Mouse (Mus musculus) stomach, postnatal 0 days (tissue): ENCODE data around the gene Cnn2. TPM values are rescaled to one million over a fixed set of nuclear protein-coding genes. Genes with fewer than 3 reads are reported as not detected.
A peak's percentile ranks its signal among the peaks of the same experiment; 100 is the strongest.
"Not testable (repeated sequence)": the region's sequence is repeated elsewhere in the genome, so short reads cannot be mapped to it uniquely, and the experiment has no call there.

ENCODE experiments used
- ATAC-seq: fragments of 200-750 bp; cut with Nextera tagmentation; 2 replicates; pipeline ENCODE4 v1.8.0; 2017; ENCODE audit not compliant: low FRiP score, low TSS enrichment
- DNase-seq: peaks from one replicate; pipeline ENCODE4 v3.0.0-alpha.2; 2016; ENCODE audit warnings: low spot score
- H3K27ac ChIP-seq: fragments of 300-500 bp; sonication (generic); replicated peaks from 2 replicates; pipeline ENCODE4 v1.5.1; 2014; ENCODE audit warnings: mild to moderate bottlenecking, control low read depth
- H3K27me3 ChIP-seq: fragments of 300-500 bp; sonication (generic); 2 replicates; pipeline ENCODE4 v1.6.1; 2014; ENCODE audit warnings: low read length; ENCODE audit not compliant: control insufficient read depth, insufficient read depth
- H3K36me3 ChIP-seq: fragments of 300-500 bp; sonication (generic); 2 replicates; pipeline ENCODE4 v1.6.1; 2014; ENCODE audit warnings: low read length, mixed read lengths; ENCODE audit not compliant: control insufficient read depth, insufficient read depth
- H3K4me1 ChIP-seq: fragments of 300-500 bp; sonication (generic); replicated peaks from 2 replicates; pipeline ENCODE4 v1.6.1; 2014; ENCODE audit warnings: antibody characterized with exemption; ENCODE audit not compliant: control insufficient read depth, insufficient read depth
- H3K4me2 ChIP-seq: fragments of 300-500 bp; sonication (generic); replicated peaks from 2 replicates; pipeline ENCODE4 v1.6.1; 2014; ENCODE audit warnings: low read depth, mild to moderate bottlenecking, control low read depth, moderate library complexity
- H3K4me3 ChIP-seq: fragments of 300-500 bp; sonication (generic); 2 replicates; pipeline ENCODE4 v1.5.1; 2014; ENCODE audit warnings: low read depth, low read length, control low read depth
- H3K9ac ChIP-seq: fragments of 300-500 bp; sonication (generic); 2 replicates; pipeline ENCODE4 v1.6.1; 2014; ENCODE audit warnings: mild to moderate bottlenecking, low read length, control low read depth, mixed read lengths
- H3K9me3 ChIP-seq: fragments of 300-500 bp; sonication (generic); 2 replicates; pipeline ENCODE4 v1.6.1; 2016; ENCODE audit warnings: low read length; ENCODE audit not compliant: control insufficient read depth
- CTCF ChIP-seq: IDR thresholded peaks from 2 replicates; pipeline ENCODE4 v1.5.1; 2016; ENCODE audit warnings: antibody characterized with exemption, low read depth, mild to moderate bottlenecking, moderate library complexity
- EP300 ChIP-seq: optimal IDR thresholded peaks from 2 replicates; pipeline ENCODE3; 2016; ENCODE audit warnings: antibody characterized with exemption
- WGBS: fragments of 180-500 bp; shearing (Covaris S2); extraction: QIAGEN DNeasy Blood & Tissue Kit; methylation state at CpG from one replicate; pipeline ENCODE4 v1.1.7; 2014; 5-methylcytosine and 5-hydroxymethylcytosine counted together
- polyA plus RNA-seq: library from polyadenylated mRNA; unstranded; fragments of >200 nt; fragmentation: Nextera tagmentation; extraction: Ambion mirVana; gene quantifications from 2 replicates; pipeline ENCODE4 v1.2.1, GENCODE M21; 2015

The Cnn2 gene
- polyA plus RNA-seq, 1 experiment from 2014 or later, result 245 TPM

- H3K9ac ChIP-seq, result peak overlapping the region; percentile 23; the same call in 1 of the 2 replicates
- TF ChIP-seq EP300 (no peak), CTCF (peak; percentile 79)
- H3K27ac ChIP-seq, result peak overlapping the region; percentile 85
- H3K4me3 ChIP-seq, result no peak overlapping the region
- peak; percentile 56 for DNase-seq
- no peaks in the 10 kb centered on the region for H3K9me3 ChIP-seq
- peak overlapping the region; percentile 3; the same call in 1 of the 2 replicates for H3K4me2 ChIP-seq
- H3K36me3 ChIP-seq, result peaks cover 18% of the 10 kb centered on the region
- 23% methylated on average over 9 of the region's 9 CpGs for WGBS
- H3K27me3 ChIP-seq, result no peaks in the 10 kb centered on the region
- H3K4me1 ChIP-seq, result peaks cover 14% of the 10 kb centered on the region; the same call in 1 of the 2 replicates
- peak; percentile 55 for ATAC-seq
Observed at GRCm38 (mm10) chr10:80033511-80034391, 45.4 kb downstream of the Cnn2 start.

GRCm38 (mm10) chr10:80035148-80035547 lies 46.8 kb downstream of the Cnn2 start:
- H3K36me3 ChIP-seq, result peaks cover 18% of the 10 kb centered on the region
- TF ChIP-seq EP300 (no peak), CTCF (no peak)
- H3K4me2 ChIP-seq, result no peak overlapping the region
- H3K9ac ChIP-seq, result 0 out of 2 replicates have a peak overlapping the region, but pooled peaks have one; percentile 13
- 86% methylated on average over 8 of the region's 8 CpGs for WGBS
- H3K9me3 ChIP-seq, result no peaks in the 10 kb centered on the region
- no peaks in the 10 kb centered on the region for H3K27me3 ChIP-seq
- ATAC-seq (no peak), DNase-seq (no peak)
- peaks cover 14% of the 10 kb centered on the region; the same call in 1 of the 2 replicates for H3K4me1 ChIP-seq
- H3K4me3 ChIP-seq, result no peak overlapping the region
- peak overlapping the region; percentile 45; the same call in 1 of the 2 replicates for H3K27ac ChIP-seq

- Histone ChIP-seq H3K9me3 (no peaks in the 10 kb centered on the region), H3K9ac (no peak overlapping the region), H3K4me2 (no peak overlapping the region), H3K4me3 (no peak overlapping the region), H3K27me3 (no peaks in the 10 kb centered on the region), H3K27ac (peak overlapping the region; percentile 45; the same call in 1 of the 2 replicates), H3K4me1 (peaks cover 14% of the 10 kb centered on the region; the same call in 1 of the 2 replicates), H3K36me3 (peaks cover 18% of the 10 kb centered on the region)
- 88% methylated on average over 5 of the region's 5 CpGs for WGBS
- ATAC-seq, result no peak
- TF ChIP-seq EP300 (no peak), CTCF (no peak)
- no peak for DNase-seq
Observed at GRCm38 (mm10) chr10:80035686-80036085, 47.3 kb downstream of the Cnn2 start.

- no peaks in the 10 kb centered on the region for H3K9me3 ChIP-seq
- no peaks in the 10 kb centered on the region for H3K27me3 ChIP-seq
- H3K36me3 ChIP-seq, result peaks cover 18% of the 10 kb centered on the region
- no peak for ATAC-seq
- H3K9ac ChIP-seq, result no peak overlapping the region
- H3K4me3 ChIP-seq, result no peak overlapping the region
- no peak for TF ChIP-seq EP300
- TF ChIP-seq CTCF, result no peak
- no peak for DNase-seq
- H3K4me2 ChIP-seq, result no peak overlapping the region
- WGBS, result 87% methylated on average over 13 of the region's 13 CpGs
- no peak overlapping the region for H3K27ac ChIP-seq
- H3K4me1 ChIP-seq, result peaks cover 14% of the 10 kb centered on the region; the same call in 1 of the 2 replicates
Observed at GRCm38 (mm10) chr10:80036832-80037231, 48.4 kb downstream of the Cnn2 start.

- 0 out of 2 replicates have a peak, but pooled peaks cover 4% of the 10 kb centered on the region for H3K4me1 ChIP-seq
- TF ChIP-seq CTCF (no peak), EP300 (peak; percentile 98)
- peak; percentile 97 for ATAC-seq
- WGBS, result under 1% methylated on average over 40 of the region's 40 CpGs
- H3K9ac ChIP-seq, result peak within 1 kb of the TSS; percentile 74
- peaks cover 18% of the 10 kb centered on the region for H3K36me3 ChIP-seq
- peak within 1 kb of the TSS; percentile 61 for H3K4me3 ChIP-seq
- H3K27me3 ChIP-seq, result no peaks in the 10 kb centered on the region
- no peaks in the 10 kb centered on the region for H3K9me3 ChIP-seq
- peak within 1 kb of the TSS; percentile 74 for H3K4me2 ChIP-seq
- peak within 1 kb of the TSS; percentile 59 for H3K27ac ChIP-seq
- DNase-seq, result peak; percentile 98
Observed at GRCm38 (mm10) chr10:80039559-80039979, 51.2 kb downstream of the Cnn2 start, which contains the start of gene Polr2e. Gene Polr2e (minus strand): TSS chr10:80039795.

- H3K27me3 ChIP-seq, H3K9ac ChIP-seq, H3K4me3 ChIP-seq, H3K9me3 ChIP-seq, H3K36me3 ChIP-seq, DNase-seq, ATAC-seq, H3K27ac ChIP-seq, H3K4me1 ChIP-seq, H3K4me2 ChIP-seq: not testable (repeated sequence)
- 90% methylated on average over 7 of the region's 8 CpGs for WGBS
Observed at GRCm38 (mm10) chr10:80041409-80042060, 53.2 kb downstream of the Cnn2 start.
